Mouse (Mus musculus): ENCODE results near the gene Arhgap23.

DNA sequence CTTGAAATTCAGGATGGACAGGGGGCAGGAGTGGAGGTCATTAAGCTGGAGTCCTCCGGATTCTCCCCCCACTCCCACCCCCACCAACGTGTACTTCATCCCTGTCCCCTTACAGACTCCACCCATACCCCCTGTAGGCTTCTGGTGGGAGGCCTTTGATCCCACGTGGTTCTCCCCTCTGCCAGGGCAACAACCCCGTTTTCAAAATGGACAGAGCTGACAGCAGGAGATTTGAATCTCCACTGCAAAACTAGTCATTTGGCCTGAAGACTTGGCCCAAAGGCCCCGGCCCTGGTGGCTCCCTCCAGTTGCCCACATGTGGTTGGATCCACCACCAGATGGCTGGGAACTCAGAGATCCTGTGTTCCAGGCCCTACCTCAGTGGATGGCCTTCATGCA lies 1.3 kb downstream of the Arhgap23 start:
- no peak for TF ChIP-seq CTCF (IDR thresholded peaks at IDR 0.05; ENCODE audit: borderline replicate concordance, insufficient read depth, low read depth, low read length)
- TF ChIP-seq POLR2A (IDR thresholded peaks at IDR 0.05; ENCODE audit: borderline replicate concordance, insufficient read depth, low read length): no peak

Measured in cerebellum, adult 2 months (tissue).